ENCODE assay signal across 1 mouse cellular context in genomic region chr11:97399958-97400710, GRCm38 (mm10).
TF ChIP-seq lines count a peak whose summit lies in the region.

No protein-coding gene starts in this region.

TF ChIP-seq in CH12.LX, 34 proteins besides CTCF, POLR2A, EP300 and RAD21:
- no peak for TF ChIP-seq E2F4 (IDR thresholded peaks at IDR 0.05; ENCODE audit: insufficient replicate concordance, low read depth, low read length)
- TF ChIP-seq IRF4 (IDR thresholded peaks at IDR 0.05; ENCODE audit: low read depth, low read length): no peak; the same call in 1 of the 2 replicates
- TF ChIP-seq JUN (IDR thresholded peaks at IDR 0.05; ENCODE audit: insufficient read depth, low read depth, low read length): no peak
- no peak for TF ChIP-seq UBTF (IDR thresholded peaks at IDR 0.05; ENCODE audit: low read depth, low read length)
- TF ChIP-seq ETS1 (conservative IDR thresholded peaks at IDR 0.05; ENCODE audit: low read depth, low read length): peak; percentile 18; the same call in 1 of the 2 replicates
- peak; percentile 66 for TF ChIP-seq NELFE (IDR thresholded peaks at IDR 0.05; ENCODE audit: low read depth, low read length)
- TF ChIP-seq TCF12 (IDR thresholded peaks at IDR 0.05; ENCODE audit: low read depth, low read length): peak; percentile 69
- peak; percentile 61; the same call in 1 of the 2 replicates for TF ChIP-seq CHD1 (IDR thresholded peaks at IDR 0.05; ENCODE audit: low read depth, low read length)
- TF ChIP-seq GABPA (IDR thresholded peaks at IDR 0.05; ENCODE audit: insufficient replicate concordance, low read depth, low read length): no peak
- TF ChIP-seq MEF2A (IDR thresholded peaks at IDR 0.05; ENCODE audit: borderline replicate concordance, low read depth, low read length): peak; percentile 80
- peak; percentile 14; the same call in 1 of the 2 replicates for TF ChIP-seq ZMIZ1 (IDR thresholded peaks at IDR 0.05; ENCODE audit: low read depth, low read length)
- TF ChIP-seq MAFK (IDR thresholded peaks at IDR 0.05; ENCODE audit: insufficient replicate concordance, low read length): no peak
- TF ChIP-seq BHLHE40 (IDR thresholded peaks at IDR 0.05; ENCODE audit: low read depth, low read length): no peak; the same call in 1 of the 2 replicates
- peak; percentile 91; the same call in 1 of the 2 replicates for TF ChIP-seq MAZ (IDR thresholded peaks at IDR 0.05; ENCODE audit: low read depth, low read length)
- peak; percentile 88; the same call in 1 of the 2 replicates for TF ChIP-seq MXI1 (IDR thresholded peaks at IDR 0.05; ENCODE audit: low read depth, low read length)
- TF ChIP-seq RCOR1 (conservative IDR thresholded peaks at IDR 0.05; ENCODE audit: low read depth, low read length): no peak
- TF ChIP-seq TBP (conservative IDR thresholded peaks at IDR 0.05; ENCODE audit: low read depth, low read length): no peak
- no peak for TF ChIP-seq ZKSCAN1 (IDR thresholded peaks at IDR 0.05; ENCODE audit: borderline replicate concordance, low read depth, low read length)
- TF ChIP-seq SMC3 (IDR thresholded peaks at IDR 0.05; ENCODE audit: low read depth, low read length): peak; percentile 87
- TF ChIP-seq ZC3H11A (IDR thresholded peaks at IDR 0.05; ENCODE audit: low read depth, low read length): peak; percentile 43; the same call in 1 of the 2 replicates
- 0 out of 2 replicates have a peak, but pooled peaks have one; percentile 13 for TF ChIP-seq NRF1 (IDR thresholded peaks at IDR 0.05; ENCODE audit: low read depth, low read length)
- peak; percentile 93 for TF ChIP-seq MAX (IDR thresholded peaks at IDR 0.05; ENCODE audit: low read length)
- TF ChIP-seq USF2 (conservative IDR thresholded peaks at IDR 0.05; ENCODE audit: low read depth, low read length): no peak; the same call in 1 of the 2 replicates
- no peak for TF ChIP-seq PAX5 (IDR thresholded peaks at IDR 0.05; ENCODE audit: low read length)
- no peak for TF ChIP-seq KAT2A (IDR thresholded peaks at IDR 0.05; ENCODE audit: insufficient replicate concordance, low read length)
- TF ChIP-seq CHD2 (IDR thresholded peaks at IDR 0.05; ENCODE audit: low read length): no peak
- TF ChIP-seq SIN3A (IDR thresholded peaks at IDR 0.05; ENCODE audit: low read length): peak; percentile 90
- TF ChIP-seq POLR2AphosphoS2 (IDR thresholded peaks at IDR 0.05; ENCODE audit: low read depth, low read length): no peak
- TF ChIP-seq USF1 (IDR thresholded peaks at IDR 0.05; ENCODE audit: low read depth, low read length): peak; percentile 18
- TF ChIP-seq ZNF384 (IDR thresholded peaks at IDR 0.05; ENCODE audit: low read depth, low read length): no peak; the same call in 1 of the 2 replicates
- TF ChIP-seq HCFC1 (IDR thresholded peaks at IDR 0.05; ENCODE audit: low read depth, low read length): peak; percentile 57
- TF ChIP-seq JUND (conservative IDR thresholded peaks at IDR 0.05; ENCODE audit: low read depth, low read length): no peak; the same call in 1 of the 2 replicates
- TF ChIP-seq MYC (IDR thresholded peaks at IDR 0.05; ENCODE audit: low read depth, low read length): peak; percentile 98
- TF ChIP-seq ELF1 (IDR thresholded peaks at IDR 0.05; ENCODE audit: low read depth, low read length): peak; percentile 65
